Mouse (Mus musculus) spleen, postnatal 14 days (tissue): ENCODE measurements around the gene Gm21319.
"Not testable (repeated sequence)": the region's sequence is repeated elsewhere in the genome, so short reads cannot be mapped to it uniquely, and the experiment has no call there.

ENCODE experiments used
- DNase-seq, 2 experiments: peaks; one replicate each; pipeline ENCODE4 v3.0.0; 2021 to 2022; ENCODE audit warnings: low spot score in 2 of 2

Gm21319 gene

GRCm38 (mm10) chr12:87775655-87776054 is at the start of gene Gm21319:
TSS of gene Gm21319 (minus strand) at chr12:87775755.
- DNase-seq, result not testable (repeated sequence)

- DNase-seq, result not testable (repeated sequence)
Observed at GRCm38 (mm10) chr12:87816277-87816676, 40.7 kb upstream of the Gm21319 start, which contains the start of gene BB287469. TSS of gene BB287469 (plus strand) at chr12:87816577.

GRCm38 (mm10) chr12:87797971-87798370 is 22.4 kb upstream of the Gm21319 start:
- not testable (repeated sequence) for DNase-seq

- DNase-seq, result not testable (repeated sequence)
Observed at GRCm38 (mm10) chr12:87795212-87795611, 19.7 kb upstream of the Gm21319 start, which contains the start of gene Gm21936. TSS of gene Gm21936 (plus strand) at chr12:87795512.
